Comparison of ENCODE assay signal across 8 mouse cellular contexts in genomic region chr5:64738096-64738780, GRCm38 (mm10).
DNase-seq lines count a peak whose midpoint lies in the region; ATAC-seq and TF ChIP-seq lines count a peak whose summit lies in the region.
"Had no signal": no experiment of that assay in that cellular context is flagged by ENCODE, and none has a peak within 500 bp of the region (broad histone marks: within the 10 kb centered on the region; RNA-seq: fewer than 3 reads in every experiment).

No protein-coding gene starts in this region.

- no peak for ATAC-seq in lung, embryonic 15.5 days (ENCODE audit: borderline replicate concordance, extremely low read depth, low FRiP score, low TSS enrichment)
- peak; percentile 45 for ATAC-seq in forebrain, embryonic 14.5 days
- ATAC-seq in limb, embryonic 14.5 days (ENCODE audit: low FRiP score, low read depth), result 0 out of 2 replicates have a peak, but pooled peaks have one; percentile 14

- no peaks in the 10 kb centered on the region for H3K36me3 ChIP-seq in lung, embryonic 15.5 days
- no peaks in the 10 kb centered on the region for H3K36me3 ChIP-seq in forebrain, embryonic 14.5 days (ENCODE audit: control insufficient read depth, insufficient read depth, low read length)
- no peaks in the 10 kb centered on the region for H3K36me3 ChIP-seq in limb, embryonic 14.5 days (ENCODE audit: control insufficient read depth, insufficient read depth, low read length)

- peak overlapping the region; percentile 35 for H3K4me2 ChIP-seq in lung, embryonic 15.5 days
- H3K4me2 ChIP-seq in forebrain, embryonic 14.5 days (ENCODE audit: low read length), result peak overlapping the region; percentile 10; the same call in 1 of the 2 replicates
- H3K4me2 ChIP-seq in limb, embryonic 14.5 days (replicated peaks; ENCODE audit: low read depth, low read length, severe bottlenecking), result peak overlapping the region; percentile 25; the same call in 1 of the 2 replicates

- no peak for TF ChIP-seq POLR2A in limb, embryonic 14.5 days (IDR thresholded peaks at IDR 0.05; ENCODE audit: borderline replicate concordance, extremely low read depth, insufficient read depth, insufficient read length)

- H3K9ac ChIP-seq in lung, embryonic 15.5 days, result 0 out of 2 replicates have a peak overlapping the region, but pooled peaks have one; percentile 1
- H3K9ac ChIP-seq in forebrain, embryonic 14.5 days (ENCODE audit: low read length), result no peak overlapping the region; the same call in 1 of the 2 replicates
- no peak overlapping the region for H3K9ac ChIP-seq in limb, embryonic 14.5 days (ENCODE audit: low read depth, low read length, severe bottlenecking)
- H3K9ac ChIP-seq: liver, embryonic 14.5 days had no signal

- no peaks in the 10 kb centered on the region for H3K9me3 ChIP-seq in lung, embryonic 15.5 days
- H3K9me3 ChIP-seq in forebrain, embryonic 14.5 days (replicated peaks; ENCODE audit: control insufficient read depth, low read length), result no peaks in the 10 kb centered on the region
- no peaks in the 10 kb centered on the region for H3K9me3 ChIP-seq in limb, embryonic 14.5 days (ENCODE audit: control insufficient read depth, low read length)

- H3K4me3 ChIP-seq in lung, embryonic 15.5 days, result no peak overlapping the region
- no peak overlapping the region for H3K4me3 ChIP-seq in forebrain, embryonic 14.5 days (ENCODE audit: low read depth, low read length)
- no peak overlapping the region for H3K4me3 ChIP-seq in limb, embryonic 14.5 days (replicated peaks; ENCODE audit: low read length)

- no peak for DNase-seq in lung, postnatal 10 days
- peak; percentile 35 for DNase-seq in forebrain, embryonic 14.5 days (ENCODE audit: low spot score)
- DNase-seq in limb, embryonic 14.5 days (ENCODE audit: low spot score), result peak; percentile 28
- DNase-seq in yolk sac, embryonic 10.5 days (ENCODE audit: low spot score), result peak; percentile 9
- no peak for DNase-seq in adrenal gland, adult 8-10 months
- DNase-seq in cerebellum, postnatal 4 days (ENCODE audit: low spot score in 2 of 2), result no peak

- H3K27ac ChIP-seq in lung, embryonic 15.5 days, result peak overlapping the region; percentile 72; the same call in 1 of the 2 replicates
- H3K27ac ChIP-seq in forebrain, embryonic 14.5 days (ENCODE audit: low read depth, low read length), result no peak overlapping the region
- H3K27ac ChIP-seq in limb, embryonic 14.5 days (replicated peaks; ENCODE audit: low read depth, low read length), result peak overlapping the region; percentile 43
- H3K27ac ChIP-seq: liver, embryonic 14.5 days had no signal

- H3K4me1 ChIP-seq in lung, embryonic 15.5 days, result peaks cover 26% of the 10 kb centered on the region
- H3K4me1 ChIP-seq in forebrain, embryonic 14.5 days (ENCODE audit: control insufficient read depth, insufficient read depth, low read length), result peaks cover 14% of the 10 kb centered on the region
- peaks cover 27% of the 10 kb centered on the region for H3K4me1 ChIP-seq in limb, embryonic 14.5 days (ENCODE audit: control insufficient read depth, insufficient read depth, low read length)

- 24% methylated on average over 11 of the region's 11 CpGs for WGBS in lung, embryonic 15.5 days
- WGBS in forebrain, embryonic 14.5 days, result 14% methylated on average over 11 of the region's 11 CpGs
- WGBS in limb, embryonic 14.5 days, result 22% methylated on average over 11 of the region's 11 CpGs

- H3K27me3 ChIP-seq in lung, embryonic 15.5 days, result no peaks in the 10 kb centered on the region
- H3K27me3 ChIP-seq in forebrain, embryonic 14.5 days (replicated peaks; ENCODE audit: control insufficient read depth, insufficient read depth, low read length), result no peaks in the 10 kb centered on the region
- no peaks in the 10 kb centered on the region for H3K27me3 ChIP-seq in limb, embryonic 14.5 days (ENCODE audit: control insufficient read depth, insufficient read depth, low read length)

Comparison
In these comparisons a context has a peak if more than half of its experiments do, and no peak if none do; other contexts are left out.
1. DNase-seq: peak in forebrain, embryonic 14.5 days (single experiment), limb, embryonic 14.5 days (single experiment) and yolk sac, embryonic 10.5 days (single experiment); none in lung, postnatal 10 days (single experiment), adrenal gland, adult 8-10 months (single experiment) and cerebellum, postnatal 4 days (0 of 2).
2. Peak in every context shown above with its lines, with median percentiles within 50 percentile points of each other: H3K4me2 ChIP-seq.